Mouse (Mus musculus) pancreas, adult 10 weeks (tissue): ENCODE measurements around the gene Tstd1. TPM values are rescaled to one million over a fixed set of nuclear protein-coding genes. Genes with fewer than 3 reads are reported as not detected.

ENCODE experiments used
- polyA plus RNA-seq: library from polyadenylated mRNA; stranded (reverse); fragments of 350-450 nt; fragmentation: Illumina TruSeq; extraction: RNeasy Lipid Tissue Mini Kit (QIAGEN cat#74804); gene quantifications from one replicate; pipeline ENCODE4 v1.2.3, GENCODE M21; 2015; ENCODE audit warnings: low read depth, low replicate concordance; ENCODE audit not compliant: insufficient read depth

Gene Tstd1
- polyA plus RNA-seq: 12.7 TPM

DNA sequence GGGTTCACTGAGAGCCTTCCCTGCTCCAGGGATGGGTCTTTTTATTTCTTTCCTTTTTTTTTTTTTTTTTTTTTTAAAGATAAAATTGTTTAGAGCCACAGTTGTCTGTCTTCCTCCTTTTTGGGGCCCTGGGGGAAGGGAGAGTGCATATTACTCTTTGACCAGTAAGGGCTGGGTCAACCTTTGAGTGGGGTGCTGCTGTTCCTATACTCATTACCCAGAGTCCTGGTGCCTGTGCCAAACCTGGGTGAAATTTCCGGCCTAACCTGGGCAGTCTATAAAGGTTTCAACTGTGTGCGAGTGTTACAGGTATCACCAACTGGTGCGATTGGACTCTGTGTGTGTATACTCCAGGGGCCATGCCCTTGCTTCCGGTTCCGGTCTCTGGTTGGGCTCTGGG lies at the start of gene Tstd1:
Gene Tstd1, plus strand, starts transcription at position 213 of the 400 bp plus-strand sequence.

DNA sequence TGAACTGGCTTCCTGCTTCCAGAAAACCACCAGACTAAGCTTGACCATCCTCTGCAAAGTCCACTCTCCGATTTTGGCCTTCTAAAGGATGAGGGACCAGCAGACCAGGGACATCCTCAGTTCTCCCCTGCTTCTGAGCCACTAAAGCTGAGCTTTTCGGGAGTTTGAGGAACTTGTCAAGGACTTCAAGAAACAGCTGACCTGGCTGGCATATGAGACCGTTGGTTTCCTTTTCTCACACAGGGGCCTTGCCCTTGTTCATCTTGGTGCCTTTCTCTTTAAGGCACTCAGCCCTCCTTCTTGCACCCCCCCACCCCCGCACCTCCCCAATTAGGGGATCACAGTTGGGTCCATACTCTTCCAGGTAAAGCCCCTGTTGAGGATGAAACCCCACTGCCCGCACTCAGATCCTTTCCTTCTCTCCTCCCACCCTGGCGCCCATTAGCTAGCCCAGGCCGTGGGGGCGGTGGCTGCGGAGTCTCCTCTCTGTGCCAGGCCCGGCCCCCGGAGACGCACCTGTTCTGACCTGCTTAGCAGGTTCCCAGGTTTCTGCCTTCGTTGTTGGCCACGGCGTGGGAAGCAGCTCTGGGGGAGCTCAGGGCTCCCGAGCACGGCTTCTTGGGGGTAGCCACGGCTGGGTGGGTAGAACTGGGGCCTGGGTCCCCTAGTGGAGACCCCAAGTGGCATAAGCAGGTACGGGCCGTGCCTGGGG lies 48.7 kb upstream of the Tstd1 start, which contains the start of gene Nectin4:
Gene Nectin4, plus strand, starts transcription at position 255 of the 712 bp plus-strand sequence.

DNA sequence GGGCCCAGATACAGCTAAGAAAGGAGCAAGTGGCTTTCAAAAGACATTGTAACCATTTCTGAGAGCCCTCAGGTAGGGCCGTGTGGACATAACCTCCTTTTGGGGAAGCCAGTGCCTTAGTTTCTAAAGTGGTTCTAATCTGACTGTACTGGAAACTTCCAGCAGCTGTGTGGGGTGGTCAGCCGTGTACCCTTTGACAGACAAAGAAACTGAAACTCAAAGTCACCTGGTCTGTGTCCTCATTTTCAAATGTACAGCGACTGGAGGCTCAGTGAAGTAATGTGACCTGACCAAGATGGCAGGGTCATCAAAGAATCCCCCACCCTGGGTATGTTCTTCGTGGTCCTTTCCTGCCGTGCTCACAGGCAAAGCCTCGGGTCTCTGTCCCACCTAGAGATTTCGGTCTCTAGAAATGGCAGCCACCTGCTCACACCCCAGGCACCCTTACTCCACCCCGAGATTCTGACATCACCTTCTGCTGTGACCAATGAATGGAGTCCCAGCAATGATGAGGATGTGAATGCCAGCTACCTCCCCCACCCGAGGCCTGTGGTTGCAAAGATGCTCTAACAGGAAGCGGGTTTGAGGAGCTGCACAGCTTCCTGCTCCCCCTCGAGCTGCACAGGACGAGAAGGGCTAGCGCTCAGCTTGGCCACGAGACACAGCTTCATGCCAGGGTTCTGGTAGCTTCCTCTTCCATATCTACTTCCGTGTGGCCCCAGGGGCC lies 30.1 kb upstream of the Tstd1 start, which contains the start of gene Arhgap30:
Gene Arhgap30, plus strand, starts transcription at position 579 of the 727 bp plus-strand sequence.

DNA sequence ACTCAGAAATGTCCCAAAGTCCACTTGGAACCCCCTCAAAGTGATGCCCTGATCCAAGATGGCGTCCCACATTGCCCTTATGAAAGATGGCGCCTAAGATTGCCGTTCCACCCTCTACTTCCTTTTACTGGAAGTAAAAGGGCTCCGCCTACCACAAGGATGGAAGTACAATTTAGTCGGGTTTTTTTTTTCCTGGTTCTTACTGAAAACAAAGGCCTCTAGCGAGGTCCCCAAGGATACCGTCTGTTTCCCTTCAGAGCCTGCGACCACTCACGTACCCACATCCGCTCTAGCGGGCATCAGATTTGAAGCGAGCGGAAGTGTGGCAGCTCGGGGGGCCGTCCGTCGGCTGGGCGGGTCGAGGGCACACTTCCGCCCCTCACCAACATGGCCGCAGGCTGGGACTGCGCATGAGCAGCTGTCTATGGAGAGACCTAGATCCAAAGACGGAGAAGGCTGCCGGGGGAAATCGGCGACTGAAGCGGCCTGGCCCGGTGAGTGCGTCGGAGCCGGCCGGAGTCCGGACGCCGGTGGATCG lies 7.7 kb upstream of the Tstd1 start, which contains the start of gene Usf1:
Gene Usf1, plus strand, starts transcription at position 367 of the 538 bp plus-strand sequence.

GRCm38 (mm10) chr1:171437264-171438013 lies 18.8 kb downstream of the Tstd1 start, which contains the start of gene F11r:
TSS of gene F11r (plus strand) at chr1:171437535.

Other genes with a start within 250 kb of the Tstd1 start
- 10.0 TPM for gene Pcp4l1, start 222.6 kb upstream of the Tstd1 start, polyA plus RNA-seq
- not detected for gene Nr1i3, start 204.9 kb upstream of the Tstd1 start, polyA plus RNA-seq
- 19.5 TPM for gene Tomm40l, start 196.4 kb upstream of the Tstd1 start, polyA plus RNA-seq
- not detected for gene Apoa2, start 193.8 kb upstream of the Tstd1 start, polyA plus RNA-seq
- gene Fcer1g, start 184.5 kb upstream of the Tstd1 start, polyA plus RNA-seq: 14.0 TPM
- gene Adamts4, start 168.5 kb upstream of the Tstd1 start, polyA plus RNA-seq: 0.94 TPM
- 77.8 TPM for gene Ndufs2, start 167.5 kb upstream of the Tstd1 start, polyA plus RNA-seq
- 14.4 TPM for gene B4galt3, start 148.5 kb upstream of the Tstd1 start, polyA plus RNA-seq
- 18.2 TPM for gene Ppox, start 137.7 kb upstream of the Tstd1 start, polyA plus RNA-seq
- gene Usp21, start 130.9 kb upstream of the Tstd1 start, polyA plus RNA-seq: 16.4 TPM
- 42.1 TPM for gene Ufc1, start 123.8 kb upstream of the Tstd1 start, polyA plus RNA-seq
- gene Dedd, start 89.7 kb upstream of the Tstd1 start, polyA plus RNA-seq: 12.2 TPM
- 13.2 TPM for gene Nit1, start 73.2 kb upstream of the Tstd1 start, polyA plus RNA-seq
- 9.1 TPM for gene Pfdn2, start 73.2 kb upstream of the Tstd1 start, polyA plus RNA-seq
- not detected for gene Klhdc9, start 58.1 kb upstream of the Tstd1 start, polyA plus RNA-seq
- gene Nectin4, start 48.8 kb upstream of the Tstd1 start, polyA plus RNA-seq: 0.87 TPM
- gene Arhgap30, start 29.9 kb upstream of the Tstd1 start, polyA plus RNA-seq: 1.7 TPM
- gene Usf1, start 7.6 kb upstream of the Tstd1 start, polyA plus RNA-seq: 36.3 TPM
- 23.8 TPM for gene F11r, start 18.7 kb downstream of the Tstd1 start, polyA plus RNA-seq
- gene Alyref2, start 84.6 kb downstream of the Tstd1 start, polyA plus RNA-seq: 1.1 TPM
- gene Itln1, start 116.4 kb downstream of the Tstd1 start, polyA plus RNA-seq: not detected
- not detected for gene Cd244a, start 140.3 kb downstream of the Tstd1 start, polyA plus RNA-seq
- not detected for gene Ly9, start 188.5 kb downstream of the Tstd1 start, polyA plus RNA-seq
- 1.6 TPM for gene Slamf7, start 234.2 kb downstream of the Tstd1 start, polyA plus RNA-seq